Mouse (Mus musculus) forebrain, embryonic 16.5 days (tissue): ENCODE data around the gene Srr. TPM values are rescaled to one million over a fixed set of nuclear protein-coding genes. Genes with fewer than 3 reads are reported as not detected.

Source experiments
- ATAC-seq: fragments of 200-750 bp; cut with Nextera tagmentation; 2 replicates; pipeline ENCODE4 v1.8.0; 2017; ENCODE audit warnings: mild to moderate bottlenecking, moderate library complexity
- H3K27ac ChIP-seq: fragments of 300-500 bp; sonication (generic); 2 replicates; pipeline ENCODE4 v1.5.1; 2014; ENCODE audit warnings: low read length, control low read depth
- H3K27me3 ChIP-seq: fragments of 300-500 bp; sonication (generic); replicated peaks from 2 replicates; pipeline ENCODE4 v1.6.1; 2014; ENCODE audit warnings: low read length; ENCODE audit not compliant: control insufficient read depth, insufficient read depth
- H3K36me3 ChIP-seq: fragments of 300-500 bp; sonication (generic); 2 replicates; pipeline ENCODE4 v1.6.1; 2014; ENCODE audit not compliant: control insufficient read depth, insufficient read depth
- H3K4me1 ChIP-seq: fragments of 300-500 bp; sonication (generic); replicated peaks from 2 replicates; pipeline ENCODE4 v1.6.1; 2014; ENCODE audit warnings: low read length; ENCODE audit not compliant: control insufficient read depth, insufficient read depth
- H3K4me2 ChIP-seq: fragments of 300-500 bp; sonication (generic); 2 replicates; pipeline ENCODE4 v1.6.1; 2014; ENCODE audit warnings: mild to moderate bottlenecking, low read length, control low read depth
- H3K4me3 ChIP-seq: fragments of 300-500 bp; sonication (generic); replicated peaks from 2 replicates; pipeline ENCODE4 v1.5.1; 2014; ENCODE audit warnings: mild to moderate bottlenecking, low read length, control low read depth
- H3K9ac ChIP-seq: fragments of 300-500 bp; sonication (generic); replicated peaks from 2 replicates; pipeline ENCODE4 v1.6.1; 2014; ENCODE audit warnings: low read depth, low read length, control low read depth
- H3K9me3 ChIP-seq: fragments of 300-500 bp; sonication (generic); 2 replicates; pipeline ENCODE4 v1.6.1; 2016; ENCODE audit warnings: low read length; ENCODE audit not compliant: control insufficient read depth
- WGBS: fragments of 180-500 bp; shearing (Covaris S2); extraction: QIAGEN DNeasy Blood & Tissue Kit; methylation state at CpG from one replicate; pipeline ENCODE4 v1.1.7; 2014; 5-methylcytosine and 5-hydroxymethylcytosine counted together
- polyA plus RNA-seq: library from polyadenylated mRNA; unstranded; fragments of >200 nt; fragmentation: Nextera tagmentation; extraction: Ambion mirVana; gene quantifications from 2 replicates; pipeline ENCODE4 v1.2.1, GENCODE M21; 2015

The Srr gene
- polyA plus RNA-seq, 1 experiment from 2014 or later: 44.5 TPM

DNA sequence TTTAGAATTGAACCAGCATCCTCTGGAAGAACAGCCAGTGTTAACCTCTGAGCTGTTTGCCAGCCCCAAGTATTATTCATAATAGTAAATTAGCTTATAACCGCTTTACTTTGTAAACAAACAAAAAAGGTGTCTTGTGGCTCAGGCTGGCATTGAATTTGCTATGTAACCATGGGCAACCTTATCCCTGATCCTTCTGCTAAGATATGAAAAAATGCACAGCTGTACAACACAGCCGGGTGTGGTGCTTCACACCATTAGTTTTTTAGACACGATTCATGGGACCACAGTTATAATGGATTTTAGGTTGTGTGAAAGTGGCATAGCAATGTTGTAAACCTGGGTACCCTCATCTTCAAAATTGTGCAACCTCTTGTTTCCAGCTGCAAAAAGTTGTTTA is 13.3 kb downstream of the Srr start:
- Histone ChIP-seq H3K9ac (no peak overlapping the region), H3K36me3 (peaks cover 11% of the 10 kb centered on the region), H3K4me3 (no peak overlapping the region), H3K27me3 (no peaks in the 10 kb centered on the region), H3K27ac (no peak overlapping the region), H3K9me3 (no peaks in the 10 kb centered on the region), H3K4me2 (no peak overlapping the region), H3K4me1 (no peaks in the 10 kb centered on the region)
- WGBS: 91% methylated on average over 3 of the region's 3 CpGs
- no peak for ATAC-seq

DNA sequence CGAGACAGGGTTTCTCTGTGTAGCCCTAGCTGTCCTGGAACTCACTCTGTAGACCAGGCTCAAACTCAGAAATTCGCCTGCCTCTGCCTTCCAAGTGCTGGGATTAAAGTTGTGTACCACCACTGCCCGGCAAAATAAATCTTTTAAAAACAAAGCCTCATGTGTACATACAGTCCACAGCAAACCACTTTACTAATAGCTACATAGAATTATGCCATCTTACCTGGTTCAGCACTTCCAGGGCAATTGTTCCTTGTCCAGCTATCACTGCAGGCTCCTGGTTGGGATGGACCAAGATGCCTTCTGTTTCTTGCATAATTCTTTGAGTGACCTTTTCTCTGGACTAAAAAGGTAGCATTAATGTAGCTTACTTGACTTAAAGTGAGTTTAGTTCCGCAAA is 15.8 kb downstream of the Srr start:
- Histone ChIP-seq H3K9me3 (no peaks in the 10 kb centered on the region), H3K9ac (no peak overlapping the region), H3K4me3 (no peak overlapping the region), H3K27me3 (no peaks in the 10 kb centered on the region), H3K4me1 (no peaks in the 10 kb centered on the region), H3K4me2 (no peak overlapping the region), H3K27ac (no peak overlapping the region), H3K36me3 (peaks cover 32% of the 10 kb centered on the region)
- no peak for ATAC-seq
- WGBS: 92% methylated on average over 4 of the region's 4 CpGs

DNA sequence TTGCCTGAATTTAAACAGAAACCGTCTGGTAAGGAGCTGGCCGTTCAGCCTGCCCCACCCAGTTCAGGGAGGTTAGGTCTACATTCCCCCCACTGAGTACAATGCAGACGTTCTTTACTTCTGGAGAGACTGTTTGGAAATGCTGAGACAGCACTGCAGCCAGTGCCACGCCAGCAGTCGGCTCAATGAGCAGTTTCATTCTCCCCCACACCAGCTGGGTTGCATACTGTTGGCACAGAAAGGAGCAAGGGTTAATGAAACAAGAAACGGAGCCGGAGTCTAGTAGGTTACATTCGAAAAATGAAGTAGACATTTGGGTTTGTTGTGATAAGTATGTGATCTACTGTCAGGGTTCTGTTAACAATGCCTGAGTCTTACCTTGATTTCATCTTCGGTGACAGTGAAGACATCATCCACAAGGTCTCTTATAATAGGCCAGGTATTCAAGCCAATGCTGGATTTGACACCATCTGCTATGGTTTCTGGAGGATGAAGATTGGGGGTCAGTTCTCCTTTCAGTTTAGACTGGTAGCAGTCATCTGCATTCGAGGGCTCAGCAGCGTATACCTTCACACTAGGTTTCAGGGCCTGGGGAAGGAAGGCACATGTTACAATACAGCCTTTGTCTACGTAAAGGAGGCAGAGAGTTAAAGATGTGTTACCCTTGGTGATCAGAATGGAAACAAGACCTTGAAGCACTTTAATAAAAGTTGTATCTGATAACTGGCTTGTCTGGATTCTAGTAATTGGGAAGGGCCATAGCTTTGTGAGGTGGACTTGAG is 16.9 kb downstream of the Srr start:
- H3K36me3 ChIP-seq: peaks cover 42% of the 10 kb centered on the region
- H3K9ac ChIP-seq: no peak overlapping the region

DNA sequence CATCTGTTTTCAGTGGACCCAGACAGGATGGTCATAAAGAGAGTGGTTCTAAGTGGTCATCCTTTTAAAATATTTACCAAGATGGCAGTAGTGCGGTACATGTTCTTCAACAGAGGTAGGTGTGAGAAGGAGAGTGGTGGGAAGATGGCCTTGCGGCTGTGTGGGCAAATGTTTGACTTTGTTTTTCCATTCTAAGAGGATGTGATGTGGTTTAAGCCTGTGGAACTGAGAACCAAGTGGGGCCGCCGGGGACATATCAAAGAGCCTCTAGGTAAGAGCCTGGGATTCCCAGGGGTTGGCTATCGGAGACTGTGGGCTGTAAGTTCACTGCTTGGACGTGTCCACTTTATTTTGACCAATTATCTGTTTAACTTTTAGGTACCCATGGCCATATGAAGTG is 17.9 kb downstream of the Srr start:
- WGBS: 97% methylated on average over 6 of the region's 6 CpGs
- H3K9me3 ChIP-seq: no peaks in the 10 kb centered on the region
- H3K36me3 ChIP-seq: peaks cover 48% of the 10 kb centered on the region
- no peak overlapping the region for H3K27ac ChIP-seq
- no peaks in the 10 kb centered on the region for H3K27me3 ChIP-seq
- H3K9ac ChIP-seq: no peak overlapping the region
- H3K4me2 ChIP-seq: no peak overlapping the region
- no peaks in the 10 kb centered on the region for H3K4me1 ChIP-seq
- H3K4me3 ChIP-seq: no peak overlapping the region
- no peak for ATAC-seq

More for the DNA sequence above, 16.9 kb downstream of the Srr start:
- no peak for ATAC-seq
- Histone ChIP-seq H3K4me2 (no peak overlapping the region), H3K4me3 (no peak overlapping the region), H3K27ac (no peak overlapping the region), H3K27me3 (no peaks in the 10 kb centered on the region), H3K9me3 (no peaks in the 10 kb centered on the region), H3K4me1 (no peaks in the 10 kb centered on the region)
- 83% methylated on average over 12 of the region's 12 CpGs for WGBS

DNA sequence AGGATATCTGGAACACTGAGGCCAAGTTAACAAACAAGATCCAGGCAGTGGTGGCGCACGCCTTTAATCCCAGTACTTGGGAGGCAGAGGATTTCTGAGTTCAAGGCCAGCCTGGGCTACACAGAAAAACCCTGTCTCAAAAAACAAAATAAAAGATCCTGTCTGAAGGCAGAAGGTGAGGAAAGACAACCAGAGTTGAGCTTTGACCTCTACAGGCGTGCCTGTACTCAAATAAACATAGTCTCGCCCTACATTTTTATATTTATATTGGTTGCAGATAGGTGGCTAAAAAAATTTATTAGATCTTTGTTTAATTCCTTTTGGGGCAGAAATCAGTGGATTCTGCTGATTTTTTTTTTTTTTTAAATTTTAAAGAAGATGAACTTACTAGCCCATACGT is 23.3 kb downstream of the Srr start:
- H3K36me3 ChIP-seq: peaks cover 60% of the 10 kb centered on the region
- 93% methylated on average over 5 of the region's 5 CpGs for WGBS
- H3K27ac ChIP-seq: no peak overlapping the region

DNA sequence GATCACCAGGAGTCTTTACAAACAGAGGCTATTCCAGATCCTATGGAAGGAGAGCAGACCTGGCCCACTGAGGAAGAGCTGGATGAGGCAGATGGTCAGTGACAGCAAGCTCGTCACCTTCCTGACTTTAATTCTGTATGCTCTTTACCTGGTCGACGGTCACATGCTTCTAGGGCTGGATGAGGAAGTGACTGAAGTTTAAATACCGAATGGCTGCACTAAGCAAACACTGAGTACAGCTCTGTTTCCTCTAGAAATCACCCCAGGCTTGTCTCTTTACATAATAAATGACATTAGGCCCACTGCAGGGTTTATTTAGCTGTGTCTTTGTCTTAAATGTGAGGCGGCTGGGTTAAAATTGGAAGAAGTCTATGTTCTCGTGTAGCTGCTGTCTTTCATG is 24.2 kb downstream of the Srr start:
- Histone ChIP-seq H3K36me3 (peaks cover 52% of the 10 kb centered on the region), H3K9ac (no peak overlapping the region), H3K9me3 (no peaks in the 10 kb centered on the region), H3K27me3 (no peaks in the 10 kb centered on the region), H3K4me3 (no peak overlapping the region), H3K27ac (no peak overlapping the region), H3K4me1 (peaks cover 10% of the 10 kb centered on the region), H3K4me2 (no peak overlapping the region)
- ATAC-seq: no peak
- WGBS: 88% methylated on average over 6 of the region's 6 CpGs

More for the DNA sequence above, 23.3 kb downstream of the Srr start:
- Histone ChIP-seq H3K4me2 (no peak overlapping the region), H3K27me3 (no peaks in the 10 kb centered on the region), H3K9ac (no peak overlapping the region), H3K4me1 (peaks cover 10% of the 10 kb centered on the region), H3K4me3 (no peak overlapping the region), H3K9me3 (no peaks in the 10 kb centered on the region)
- no peak for ATAC-seq

DNA sequence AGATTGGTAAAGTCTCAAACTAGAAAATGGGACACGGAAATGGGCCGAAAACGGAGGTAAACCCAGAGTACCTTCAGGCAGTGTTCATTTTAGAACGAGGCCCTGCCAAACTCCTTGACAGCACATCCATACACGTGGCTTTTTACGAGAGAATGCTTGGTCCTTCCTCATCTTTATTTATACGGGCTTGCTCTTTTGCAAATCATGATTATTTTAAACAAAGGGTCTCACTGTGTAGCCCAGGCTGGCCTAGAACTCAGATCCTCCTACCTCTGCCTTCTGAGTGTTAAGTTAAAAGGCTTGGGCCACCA is 27.3 kb downstream of the Srr start:
- peak overlapping the region; percentile 81; the same call in 1 of the 2 replicates for H3K27ac ChIP-seq
- no peaks in the 10 kb centered on the region for H3K9me3 ChIP-seq
- no peaks in the 10 kb centered on the region for H3K27me3 ChIP-seq
- H3K4me3 ChIP-seq: peak overlapping the region; percentile 85
- peak overlapping the region; percentile 83 for H3K9ac ChIP-seq
- H3K36me3 ChIP-seq: peaks cover 27% of the 10 kb centered on the region
- peaks cover 18% of the 10 kb centered on the region for H3K4me1 ChIP-seq
- 0% methylated on average over 7 of the region's 7 CpGs for WGBS
- no peak for ATAC-seq
- H3K4me2 ChIP-seq: peak overlapping the region; percentile 84

DNA sequence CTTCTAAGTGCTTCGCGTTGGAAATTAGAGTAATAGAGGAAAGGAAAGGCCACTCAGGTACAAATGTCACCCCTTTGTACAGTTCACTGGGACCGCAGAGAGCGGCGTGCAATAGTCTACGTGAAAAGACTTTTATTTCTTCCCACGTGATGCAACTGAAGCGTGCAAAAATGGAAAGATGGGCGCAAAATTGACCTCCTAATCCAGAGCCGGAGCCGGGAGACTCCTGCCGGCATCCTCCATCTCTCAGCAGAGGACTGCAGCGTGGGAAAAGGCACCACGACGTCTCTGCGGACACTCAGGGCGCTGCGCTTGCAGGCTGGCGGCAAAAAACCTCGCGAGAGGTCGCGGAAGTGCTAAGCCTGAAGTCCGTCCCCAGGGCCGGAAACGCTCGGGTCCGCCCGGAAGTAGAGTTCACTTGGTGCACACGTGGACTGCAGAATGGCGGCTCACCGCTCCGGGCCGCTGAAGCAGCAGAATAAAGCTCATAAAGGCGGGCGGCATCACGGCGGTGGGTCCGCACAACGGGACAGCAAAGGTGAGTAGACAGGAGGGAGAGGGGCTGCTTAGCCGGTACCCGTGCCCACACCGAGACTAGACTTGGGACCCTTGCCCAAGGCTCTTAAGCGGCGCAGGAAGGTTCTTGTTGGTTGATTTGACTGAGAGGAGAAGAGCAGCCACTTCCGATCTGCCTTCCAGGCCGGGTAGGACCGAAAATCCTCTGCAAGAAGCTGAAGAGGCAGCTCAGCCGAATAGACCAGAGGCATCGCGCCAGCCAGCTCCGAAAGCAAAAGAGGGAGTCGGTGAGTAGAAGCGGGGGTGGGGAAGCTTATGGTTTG is 27.9 kb downstream of the Srr start, which contains the start of gene Tsr1:
Gene Tsr1 (plus strand): TSS at position 394 of the 839 bp plus-strand sequence.
- no peaks in the 10 kb centered on the region for H3K27me3 ChIP-seq
- H3K4me1 ChIP-seq: peaks cover 18% of the 10 kb centered on the region
- peak within 1 kb of the TSS; percentile 81 for H3K27ac ChIP-seq
- under 1% methylated on average over 54 of the region's 54 CpGs for WGBS
- peak; percentile 86 for ATAC-seq
- H3K4me3 ChIP-seq: peak within 1 kb of the TSS; percentile 85
- peaks cover 23% of the 10 kb centered on the region for H3K36me3 ChIP-seq
- H3K9ac ChIP-seq: peak within 1 kb of the TSS; percentile 83
- no peaks in the 10 kb centered on the region for H3K9me3 ChIP-seq
- peak within 1 kb of the TSS; percentile 84 for H3K4me2 ChIP-seq

DNA sequence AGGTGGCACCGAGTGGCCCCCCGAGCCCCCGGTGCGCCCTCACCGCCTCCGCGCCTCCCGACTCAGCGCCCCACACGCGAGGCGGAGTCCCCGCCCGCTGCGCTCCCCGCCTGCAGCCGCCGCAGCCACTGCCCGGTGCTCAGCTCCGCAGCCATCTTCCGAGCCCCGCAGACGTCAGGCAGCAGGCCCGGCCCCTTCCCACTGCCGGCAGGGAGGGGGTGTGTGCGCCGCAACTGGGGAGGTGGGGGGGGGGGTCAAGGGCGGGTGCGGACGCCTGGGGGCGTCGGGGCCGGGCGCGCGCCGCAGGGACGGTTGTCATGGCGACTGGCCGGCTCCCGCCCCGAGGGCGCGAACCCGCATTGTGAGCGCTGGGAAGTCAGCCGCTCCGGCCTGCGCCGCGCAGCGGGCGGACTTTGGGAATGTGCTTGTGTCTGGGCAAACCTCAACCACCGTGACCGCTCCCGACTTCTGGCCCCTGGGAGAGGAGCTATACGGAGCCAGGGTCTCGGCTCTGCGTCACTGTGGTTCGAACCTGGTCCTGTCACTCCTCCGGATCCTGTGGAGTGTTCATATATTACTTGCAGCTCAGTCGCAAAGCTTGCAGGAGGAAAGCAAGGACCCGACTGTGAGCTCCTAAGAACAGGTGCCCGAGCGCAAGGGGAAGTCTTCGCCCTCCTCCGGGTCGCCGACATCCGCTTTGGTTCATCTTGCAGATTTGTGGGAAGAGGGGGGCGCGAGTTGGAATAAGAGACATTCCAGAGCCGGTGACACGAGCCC is 28.7 kb downstream of the Srr start, which contains the start of gene Sgsm2:
Gene Sgsm2 (minus strand): TSS at position 160 of the 777 bp plus-strand sequence.
- under 1% methylated on average over 69 of the region's 74 CpGs for WGBS
- Histone ChIP-seq H3K4me3 (peak within 1 kb of the TSS; percentile 85), H3K36me3 (peaks cover 17% of the 10 kb centered on the region), H3K4me2 (peak within 1 kb of the TSS; percentile 84), H3K9me3 (no peaks in the 10 kb centered on the region), H3K4me1 (peaks cover 18% of the 10 kb centered on the region), H3K27ac (peak within 1 kb of the TSS; percentile 81), H3K9ac (peak within 1 kb of the TSS; percentile 83), H3K27me3 (no peaks in the 10 kb centered on the region)
- ATAC-seq: peak; percentile 81
